Comparison of ENCODE assay signal across 8 mouse cellular contexts in genomic region chr15:89173906-89174214, GRCm38 (mm10). TPM values are rescaled to one million over a fixed set of nuclear protein-coding genes. Genes with fewer than 3 reads are reported as not detected.
DNase-seq lines count a peak whose midpoint lies in the region; ATAC-seq and TF ChIP-seq lines count a peak whose summit lies in the region.

No protein-coding gene starts in this region.

- no peak overlapping the region for H3K27ac ChIP-seq in left cerebral cortex, adult 2 months
- peak overlapping the region; percentile 74 for H3K27ac ChIP-seq in intestine, embryonic 16.5 days (ENCODE audit: low read length)
- peak overlapping the region; percentile 66 for H3K27ac ChIP-seq in liver, embryonic 16.5 days (ENCODE audit: low read length)
- H3K27ac ChIP-seq in neural tube, embryonic 13.5 days (replicated peaks), result peak overlapping the region; percentile 87

- no peaks in the 10 kb centered on the region for H3K27me3 ChIP-seq in intestine, embryonic 16.5 days (replicated peaks; ENCODE audit: control insufficient read depth, insufficient read depth, low read length)
- H3K27me3 ChIP-seq in liver, embryonic 16.5 days (ENCODE audit: control insufficient read depth, insufficient read depth, low read depth, low read length), result peaks cover 36% of the 10 kb centered on the region
- H3K27me3 ChIP-seq in neural tube, embryonic 13.5 days, result no peaks in the 10 kb centered on the region

- peak overlapping the region; percentile 82 for H3K4me3 ChIP-seq in left cerebral cortex, adult 2 months
- H3K4me3 ChIP-seq in intestine, embryonic 16.5 days (ENCODE audit: low read length), result peak overlapping the region; percentile 68
- peak overlapping the region; percentile 59 for H3K4me3 ChIP-seq in liver, embryonic 16.5 days (ENCODE audit: low read depth, low read length)
- peak overlapping the region; percentile 57 for H3K4me3 ChIP-seq in neural tube, embryonic 13.5 days

- intact Hi-C loops in left cerebral cortex, adult 2 months (cut with DNase I), result no loop called here

- H3K9me3 ChIP-seq in intestine, embryonic 16.5 days (ENCODE audit: control insufficient read depth, low read length), result no peaks in the 10 kb centered on the region
- no peaks in the 10 kb centered on the region for H3K9me3 ChIP-seq in liver, embryonic 16.5 days (replicated peaks; ENCODE audit: control insufficient read depth, low read length)
- H3K9me3 ChIP-seq in neural tube, embryonic 13.5 days, result no peaks in the 10 kb centered on the region

- TF ChIP-seq CTCF in left cerebral cortex, adult 2 months (IDR thresholded peaks at IDR 0.05), result no peak

- H3K4me1 ChIP-seq in intestine, embryonic 16.5 days (ENCODE audit: control insufficient read depth, insufficient read depth, low read length), result peaks cover 95% of the 10 kb centered on the region
- H3K4me1 ChIP-seq in liver, embryonic 16.5 days (ENCODE audit: control insufficient read depth, low read depth, low read length), result peaks cover 61% of the 10 kb centered on the region
- peaks cover 100% of the 10 kb centered on the region for H3K4me1 ChIP-seq in neural tube, embryonic 13.5 days (replicated peaks)

- DNase-seq in left cerebral cortex, adult 2 months (ENCODE audit: extremely low spot score in 1 of 2, low spot score in 2 of 2), result no peak
- no peak for DNase-seq in left cerebral cortex, adult 11 months (ENCODE audit: low spot score)
- DNase-seq in cerebellum, postnatal 14 days, result peak; percentile 69 to 75
- DNase-seq in heart, adult 11 months, result peak; percentile 98
- DNase-seq in layer of hippocampus, adult 11-12 months (ENCODE audit: low spot score), result no peak

- 1% methylated on average over 15 of the region's 15 CpGs for WGBS in intestine, embryonic 16.5 days
- WGBS in liver, embryonic 16.5 days (ENCODE audit: insufficient replicate concordance), result 5% methylated on average over 15 of the region's 15 CpGs
- WGBS in neural tube, embryonic 13.5 days, result 2% methylated on average over 15 of the region's 15 CpGs

- no peaks in the 10 kb centered on the region; the same call in 1 of the 2 replicates for H3K36me3 ChIP-seq in intestine, embryonic 16.5 days (ENCODE audit: control insufficient read depth, insufficient read depth, low read length)
- no peaks in the 10 kb centered on the region for H3K36me3 ChIP-seq in liver, embryonic 16.5 days (ENCODE audit: control insufficient read depth, insufficient read depth)
- H3K36me3 ChIP-seq in neural tube, embryonic 13.5 days, result 0 out of 2 replicates have a peak, but pooled peaks cover 6% of the 10 kb centered on the region

- peak; percentile 51 for ATAC-seq in intestine, embryonic 16.5 days
- peak; percentile 63 for ATAC-seq in liver, embryonic 16.5 days (ENCODE audit: low read depth)
- ATAC-seq in neural tube, embryonic 13.5 days (ENCODE audit: low read depth), result peak; percentile 36

- peak overlapping the region; percentile 99 for H3K4me2 ChIP-seq in intestine, embryonic 16.5 days (ENCODE audit: low read depth, low read length)
- H3K4me2 ChIP-seq in liver, embryonic 16.5 days (ENCODE audit: low read depth, low read length), result peak overlapping the region; percentile 72
- peak overlapping the region; percentile 99 for H3K4me2 ChIP-seq in neural tube, embryonic 13.5 days

- peak overlapping the region; percentile 83 for H3K9ac ChIP-seq in intestine, embryonic 16.5 days (ENCODE audit: low read depth, low read length)
- no peak overlapping the region; the same call in none of the 2 replicates for H3K9ac ChIP-seq in liver, embryonic 16.5 days (ENCODE audit: low read depth, low read length)
- peak overlapping the region; percentile 87 for H3K9ac ChIP-seq in neural tube, embryonic 13.5 days

RNA-seq across cellular contexts. Expression of gene Plxnb2, which starts 6.7 kb away (rescaled TPM):
- total RNA-seq in left cerebral cortex, adult 2 months (2021), result 10 to 100 TPM; 49.4 to 53.3 TPM
- polyA plus RNA-seq in intestine, embryonic 16.5 days (2015; fragmentation: Nextera tagmentation; extraction: Ambion mirVana), result 98.5 and 104 TPM in 2 replicates
- 26.2 and 31.9 TPM in 2 replicates for polyA plus RNA-seq in liver, embryonic 16.5 days (2015; fragmentation: Nextera tagmentation; extraction: Ambion mirVana)
- 89.8 and 94.5 TPM in 2 replicates for polyA plus RNA-seq in neural tube, embryonic 13.5 days (2015; fragmentation: Nextera tagmentation; extraction: Ambion mirVana)

RNA-seq across cellular contexts. Expression of gene Dennd6b, which starts 22.4 kb away (rescaled TPM):
- 10 to 100 TPM; 52.2 to 53.9 TPM for total RNA-seq in left cerebral cortex, adult 2 months (2021)
- polyA plus RNA-seq in intestine, embryonic 16.5 days (2015; fragmentation: Nextera tagmentation; extraction: Ambion mirVana), result 10.9 and 13.0 TPM in 2 replicates
- polyA plus RNA-seq in liver, embryonic 16.5 days (2015; fragmentation: Nextera tagmentation; extraction: Ambion mirVana), result 2.7 and 3.8 TPM in 2 replicates
- 68.9 and 71.8 TPM in 2 replicates for polyA plus RNA-seq in neural tube, embryonic 13.5 days (2015; fragmentation: Nextera tagmentation; extraction: Ambion mirVana)

RNA-seq across cellular contexts. Expression of gene Mapk11, which starts 24.4 kb away (rescaled TPM):
- 10 to 100 TPM; 61.8 to 63.5 TPM for total RNA-seq in left cerebral cortex, adult 2 months (2021)
- 4.7 and 5.0 TPM in 2 replicates for polyA plus RNA-seq in intestine, embryonic 16.5 days (2015; fragmentation: Nextera tagmentation; extraction: Ambion mirVana)
- polyA plus RNA-seq in liver, embryonic 16.5 days (2015; fragmentation: Nextera tagmentation; extraction: Ambion mirVana), result 0.83 and 0.97 TPM in 2 replicates
- polyA plus RNA-seq in neural tube, embryonic 13.5 days (2015; fragmentation: Nextera tagmentation; extraction: Ambion mirVana), result 35.8 and 40.2 TPM in 2 replicates

RNA-seq across cellular contexts. Expression of gene Mapk12, which starts 33.4 kb away (rescaled TPM):
- 1 to 10 TPM; 8.3 to 9.3 TPM for total RNA-seq in left cerebral cortex, adult 2 months (2021)
- 2.7 and 3.1 TPM in 2 replicates for polyA plus RNA-seq in intestine, embryonic 16.5 days (2015; fragmentation: Nextera tagmentation; extraction: Ambion mirVana)
- polyA plus RNA-seq in liver, embryonic 16.5 days (2015; fragmentation: Nextera tagmentation; extraction: Ambion mirVana), result 1.1 and 1.9 TPM in 2 replicates
- polyA plus RNA-seq in neural tube, embryonic 13.5 days (2015; fragmentation: Nextera tagmentation; extraction: Ambion mirVana), result 6.7 and 7.0 TPM in 2 replicates

RNA-seq across cellular contexts. Expression of gene Ppp6r2, which starts 37.5 kb away (rescaled TPM):
- total RNA-seq in left cerebral cortex, adult 2 months (2021), result 100 to 1,000 TPM; 161 to 171 TPM
- 18.0 and 20.1 TPM in 2 replicates for polyA plus RNA-seq in intestine, embryonic 16.5 days (2015; fragmentation: Nextera tagmentation; extraction: Ambion mirVana)
- 15.5 and 16.4 TPM in 2 replicates for polyA plus RNA-seq in liver, embryonic 16.5 days (2015; fragmentation: Nextera tagmentation; extraction: Ambion mirVana)
- 64.8 and 76.9 TPM in 2 replicates for polyA plus RNA-seq in neural tube, embryonic 13.5 days (2015; fragmentation: Nextera tagmentation; extraction: Ambion mirVana)

Comparison
In these comparisons a context has a peak if more than half of its experiments do, and no peak if none do; other contexts are left out.
1. DNase-seq: peak in cerebellum, postnatal 14 days (2 of 2) and heart, adult 11 months (single experiment); none in left cerebral cortex, adult 2 months (0 of 2), left cerebral cortex, adult 11 months (single experiment) and layer of hippocampus, adult 11-12 months (single experiment).
2. Peak in every context shown above with its lines, with median percentiles within 50 percentile points of each other: H3K4me3 ChIP-seq, ATAC-seq and H3K4me2 ChIP-seq.